Mouse (Mus musculus) embryonic fibroblast, embryonic 13.5 days (primary cell): ENCODE data around the gene 6430628N08Rik.

Experiments used
- CTCF ChIP-seq: IDR thresholded peaks from 2 replicates; pipeline ENCODE4 v1.5.1; 2011; ENCODE audit warnings: mild to moderate bottlenecking, control low read depth, low read length, moderate library complexity, borderline replicate concordance; ENCODE audit not compliant: insufficient read depth
- POLR2A ChIP-seq: IDR thresholded peaks from 2 replicates; pipeline ENCODE4 v1.6.1; 2011; ENCODE audit warnings: low read depth, mild to moderate bottlenecking, control low read depth, low read length, moderate library complexity

- no peak for TF ChIP-seq CTCF
- TF ChIP-seq POLR2A: no peak
These were observed 17.2 kb upstream of the 6430628N08Rik start for GRCm38 (mm10) chr4:115873231-115873630.
